Mouse (Mus musculus) small intestine, adult 2 months (tissue): ENCODE measurements around the gene Nsl1.

Experiments used
- CTCF ChIP-seq: fragments of 200-500 bp; IDR thresholded peaks from 2 replicates; pipeline ENCODE4 v1.5.1; 2012; ENCODE audit warnings: low read depth, mild to moderate bottlenecking, control low read depth, inconsistent platforms, low read length, moderate library complexity, mixed read lengths; ENCODE audit not compliant: insufficient replicate concordance, insufficient read length; ENCODE audit errors: extremely low read depth
- POLR2A ChIP-seq: fragments of 200-500 bp; IDR thresholded peaks from 2 replicates; pipeline ENCODE4 v1.6.1; 2012; ENCODE audit warnings: low read depth, mild to moderate bottlenecking, control low read depth, inconsistent platforms, low read length, moderate library complexity

- TF ChIP-seq CTCF = no peak
- no peak for TF ChIP-seq POLR2A
Measured at GRCm38 (mm10) chr1:191021016-191021415, 41.8 kb upstream of the Nsl1 start.
